Comparison of ENCODE assay signal across 10 mouse cellular contexts in genomic region chr4:150486097-150486496, GRCm38 (mm10).
DNase-seq lines count a peak whose midpoint lies in the region; ATAC-seq and TF ChIP-seq lines count a peak whose summit lies in the region.
"Had no signal": no experiment of that assay in that cellular context is flagged by ENCODE, and none has a peak within 500 bp of the region (broad histone marks: within the 10 kb centered on the region; RNA-seq: fewer than 3 reads in every experiment).

No protein-coding gene starts in this region.

- H3K9me3 ChIP-seq in kidney, embryonic 15.5 days (replicated peaks) = no peaks in the 10 kb centered on the region
- no peaks in the 10 kb centered on the region for H3K9me3 ChIP-seq in CH12.LX (replicated peaks; ENCODE audit: low read length)
- H3K9me3 ChIP-seq in hindbrain, embryonic 16.5 days (ENCODE audit: control insufficient read depth, low read length) = no peaks in the 10 kb centered on the region
- H3K9me3 ChIP-seq: hindbrain, embryonic 12.5 days had no signal

- no peaks in the 10 kb centered on the region for H3K27me3 ChIP-seq in kidney, embryonic 15.5 days
- no peaks in the 10 kb centered on the region for H3K27me3 ChIP-seq in CH12.LX (replicated peaks)
- no peaks in the 10 kb centered on the region for H3K27me3 ChIP-seq in hindbrain, embryonic 16.5 days (replicated peaks; ENCODE audit: control insufficient read depth, insufficient read depth, low read length)
- H3K27me3 ChIP-seq: hindbrain, embryonic 12.5 days; Patski had no signal

- TF ChIP-seq CTCF in CH12.LX (conservative IDR thresholded peaks at IDR 0.05 in 1 of 2, IDR thresholded peaks at IDR 0.05 in 1 of 2; ENCODE audit: low read depth in 2 of 2, low read length in 2 of 2) = no peak
- TF ChIP-seq CTCF in bone marrow macrophage, adult 2 months (IDR thresholded peaks at IDR 0.05; ENCODE audit: low read depth, low read length) = no peak

- dilution Hi-C loops in CH12.LX (cut with MboI; ENCODE audit: extremely low pct_ligation_motif_present, extremely low pct_unique_long_range_greater_than_20kb, low sequenced_read_pairs) = no loop called here

- H3K4me3 ChIP-seq in kidney, embryonic 15.5 days (replicated peaks) = no peak overlapping the region
- no peak overlapping the region for H3K4me3 ChIP-seq in CH12.LX (replicated peaks in 1 of 3; ENCODE audit: low read depth in 2 of 3, low read length in 2 of 3, poor library complexity in 1 of 3)
- no peak overlapping the region; the same call in 1 of the 2 replicates for H3K4me3 ChIP-seq in bone marrow macrophage, adult 2 months (ENCODE audit: insufficient read depth, low read length)
- no peak overlapping the region for H3K4me3 ChIP-seq in hindbrain, embryonic 16.5 days (ENCODE audit: low read length)
- H3K4me3 ChIP-seq: hindbrain, embryonic 12.5 days had no signal

- peaks cover 40% of the 10 kb centered on the region for H3K4me1 ChIP-seq in kidney, embryonic 15.5 days
- H3K4me1 ChIP-seq in CH12.LX (ENCODE audit: control insufficient read depth in 1 of 2, insufficient read depth in 2 of 2) = peaks cover 5 to 53% of the 10 kb centered on the region in 2 experiments
- peaks cover 42% of the 10 kb centered on the region for H3K4me1 ChIP-seq in bone marrow macrophage, adult 2 months (ENCODE audit: control insufficient read depth, insufficient read depth, low read length)
- H3K4me1 ChIP-seq in hindbrain, embryonic 16.5 days (ENCODE audit: control insufficient read depth, insufficient read depth, low read depth, low read length) = peaks cover 27% of the 10 kb centered on the region

- no peak for ATAC-seq in kidney, embryonic 15.5 days (replicated peaks; ENCODE audit: low FRiP score)
- ATAC-seq in megakaryocyte-erythroid progenitor cell, adult 5-6 weeks (replicated peaks; ENCODE audit: low FRiP score, low TSS enrichment, poor library complexity, severe bottlenecking) = peak; percentile 39; the same call in 1 of the 2 replicates
- no peak for ATAC-seq in erythroblast, adult 5-6 weeks (replicated peaks; ENCODE audit: low FRiP score, poor library complexity, severe bottlenecking)
- ATAC-seq in hindbrain, embryonic 16.5 days = no peak
- ATAC-seq in frontal cortex, adult (ENCODE audit: low TSS enrichment) = no peak
- ATAC-seq: Patski had no signal

- H3K27ac ChIP-seq in kidney, embryonic 15.5 days = peak overlapping the region; percentile 86; the same call in 1 of the 2 replicates
- no peak overlapping the region for H3K27ac ChIP-seq in CH12.LX (ENCODE audit: insufficient read depth, low read depth)
- H3K27ac ChIP-seq in bone marrow macrophage, adult 2 months (ENCODE audit: insufficient read depth, low read depth, low read length) = peak overlapping the region; percentile 94
- H3K27ac ChIP-seq in hindbrain, embryonic 16.5 days (ENCODE audit: low read depth, low read length) = no peak overlapping the region

- H3K79me2 ChIP-seq in CH12.LX (replicated peaks; ENCODE audit: control insufficient read depth, extremely low read depth, insufficient read depth, poor library complexity, severe bottlenecking) = no peaks in the 10 kb centered on the region

- no peak overlapping the region for H3K4me2 ChIP-seq in kidney, embryonic 15.5 days
- H3K4me2 ChIP-seq in CH12.LX (ENCODE audit: insufficient read depth, low read depth, poor library complexity, severe bottlenecking) = no peak overlapping the region
- H3K4me2 ChIP-seq in hindbrain, embryonic 16.5 days (ENCODE audit: low read length) = no peak overlapping the region
- H3K4me2 ChIP-seq: hindbrain, embryonic 12.5 days had no signal

- no peak overlapping the region for H3K9ac ChIP-seq in kidney, embryonic 15.5 days
- no peak overlapping the region for H3K9ac ChIP-seq in CH12.LX (ENCODE audit: insufficient read depth, low read depth)
- no peak overlapping the region for H3K9ac ChIP-seq in hindbrain, embryonic 16.5 days (ENCODE audit: low read depth, low read length)
- H3K9ac ChIP-seq: hindbrain, embryonic 12.5 days had no signal

- TF ChIP-seq RAD21 in CH12.LX (IDR thresholded peaks at IDR 0.05; ENCODE audit: low read depth, low read length) = no peak

- no peak for TF ChIP-seq EP300 in CH12.LX (IDR thresholded peaks at IDR 0.05; ENCODE audit: low read length)

- no peak for DNase-seq in kidney, adult 11 months
- peak; percentile 70 for DNase-seq in CH12.LX (ENCODE audit: extremely low read depth)

- WGBS in kidney, embryonic 15.5 days = 43% methylated on average over 2 of the region's 2 CpGs
- WGBS in hindbrain, embryonic 16.5 days = 40% methylated on average over 2 of the region's 2 CpGs

- in situ Hi-C loops in CH12.LX (cut with MboI; ENCODE audit: low pct_ligation_motif_present, low pct_unique_long_range_greater_than_20kb, low sequenced_read_pairs) = no loop called here

- no peak for TF ChIP-seq POLR2A in CH12.LX (IDR thresholded peaks at IDR 0.05; ENCODE audit: low read depth, low read length)
- TF ChIP-seq POLR2A in bone marrow macrophage, adult 2 months (IDR thresholded peaks at IDR 0.05; ENCODE audit: borderline replicate concordance, low read depth, low read length) = no peak

- peaks cover 26% of the 10 kb centered on the region for H3K36me3 ChIP-seq in kidney, embryonic 15.5 days
- H3K36me3 ChIP-seq in CH12.LX (replicated peaks in 1 of 2; ENCODE audit: control insufficient read depth in 1 of 2, insufficient read depth in 1 of 2, low read length in 1 of 2) = peaks cover 4 to 35% of the 10 kb centered on the region in 2 experiments
- no peaks in the 10 kb centered on the region for H3K36me3 ChIP-seq in hindbrain, embryonic 16.5 days (ENCODE audit: control insufficient read depth, insufficient read depth, low read length)

TF ChIP-seq in CH12.LX, 34 proteins besides CTCF, POLR2A, EP300 and RAD21:
- TF ChIP-seq KAT2A (IDR thresholded peaks at IDR 0.05; ENCODE audit: insufficient replicate concordance, low read length) (no peak), BHLHE40 (IDR thresholded peaks at IDR 0.05; ENCODE audit: low read depth, low read length) (peak; percentile 35; the same call in 1 of the 2 replicates)
TF ChIP-seq in CH12.LX: peak in this region for 1.

Comparison
In these comparisons a context has a peak if more than half of its experiments do, and no peak if none do; other contexts are left out.
1. H3K27ac ChIP-seq: peak in kidney, embryonic 15.5 days (single experiment) and bone marrow macrophage, adult 2 months (single experiment); none in CH12.LX (single experiment) and hindbrain, embryonic 16.5 days (single experiment).